Mouse (Mus musculus) ES-Bruce4 (cell line): ENCODE results near the gene Agbl5.

Source experiments
- CTCF ChIP-seq: IDR thresholded peaks from one replicate; pipeline ENCODE4 v1.8.1; 2011; ENCODE audit warnings: low read depth, low read length
- EP300 ChIP-seq: IDR thresholded peaks from 2 replicates; pipeline ENCODE4 v1.6.1; 2011; ENCODE audit warnings: low read depth, low read length; ENCODE audit not compliant: insufficient read depth
- POLR2A ChIP-seq: IDR thresholded peaks from one replicate; pipeline ENCODE4 v1.8.1; 2011; ENCODE audit warnings: low read length; ENCODE audit not compliant: insufficient read depth

- no peak for TF ChIP-seq POLR2A
- TF ChIP-seq CTCF, result no peak
- no peak for TF ChIP-seq EP300
These were observed 32.1 kb downstream of the Agbl5 start for GRCm38 (mm10) chr5:30920621-30921020.
